Mouse (Mus musculus) MEL (cell line): Measurements from ENCODE around the gene Trappc10.

Experiments
- CHD1 ChIP-seq: IDR thresholded peaks from 2 replicates; pipeline ENCODE4 v1.6.1; 2012; ENCODE audit warnings: low read depth, mild to moderate bottlenecking, inconsistent platforms, low read length, improper control_type of control experiment
- CHD2 ChIP-seq: IDR thresholded peaks from 2 replicates; pipeline ENCODE4 v1.6.1; 2011; ENCODE audit warnings: low read length, improper control_type of control experiment
- CTCF ChIP-seq, 3 experiments: IDR thresholded peaks in 2 of 3; conservative IDR thresholded peaks in 1 of 3; 2 replicates each; pipeline ENCODE4 v1.5.1; 2011 to 2012; ENCODE audit warnings: low read length in 3 of 3, low read depth in 2 of 3, mild to moderate bottlenecking in 2 of 3, improper control_type of control experiment in 1 of 3, inconsistent platforms in 1 of 3, mixed read lengths in 1 of 3, moderate library complexity in 1 of 3; ENCODE audit not compliant: control insufficient read depth in 1 of 3, insufficient read depth in 1 of 3, poor library complexity in 1 of 3, severe bottlenecking in 1 of 3
- E2F4 ChIP-seq: IDR thresholded peaks from 2 replicates; pipeline ENCODE4 v1.6.1; 2011; ENCODE audit warnings: low read depth, low read length, improper control_type of control experiment, borderline replicate concordance
- GATA1 ChIP-seq: IDR thresholded peaks from 2 replicates; pipeline ENCODE4 v1.6.1; 2011; ENCODE audit warnings: low read depth, low read length, improper control_type of control experiment
- KAT2A ChIP-seq: conservative IDR thresholded peaks from 2 replicates; pipeline ENCODE4 v1.6.1; 2012; ENCODE audit warnings: low read depth, low read length, improper control_type of control experiment, inconsistent platforms
- NELFE ChIP-seq: IDR thresholded peaks from 2 replicates; pipeline ENCODE4 v1.6.1; 2011; ENCODE audit warnings: low read depth, low read length, improper control_type of control experiment
- POLR2A ChIP-seq, 2 experiments: IDR thresholded peaks; 2 replicates each; pipeline ENCODE4 v1.6.1; 2011 to 2012; ENCODE audit warnings: low read length in 2 of 2, mild to moderate bottlenecking in 2 of 2, control low read depth in 1 of 2, improper control_type of control experiment in 1 of 2, low read depth in 1 of 2, moderate library complexity in 1 of 2; ENCODE audit not compliant: control insufficient read depth in 1 of 2, insufficient read depth in 1 of 2, poor library complexity in 1 of 2
- POLR2AphosphoS2 ChIP-seq: IDR thresholded peaks from 2 replicates; pipeline ENCODE4 v1.6.1; 2011; ENCODE audit warnings: low read length, improper control_type of control experiment
- USF1 ChIP-seq: IDR thresholded peaks from 2 replicates; pipeline ENCODE4 v1.6.1; 2014; ENCODE audit warnings: low read depth, mild to moderate bottlenecking, inconsistent platforms, low read length, improper control_type of control experiment, moderate library complexity
- ZNF384 ChIP-seq: IDR thresholded peaks from 2 replicates; pipeline ENCODE4 v1.6.1; 2012; ENCODE audit warnings: low read depth, mild to moderate bottlenecking, inconsistent platforms, low read length, improper control_type of control experiment

- TF ChIP-seq POLR2A (IDR thresholded peaks at IDR 0.05; ENCODE audit: control insufficient read depth in 1 of 2, insufficient read depth in 1 of 2, low read depth in 1 of 2, low read length in 2 of 2, poor library complexity in 1 of 2) (no peak), CHD2 (no peak), POLR2AphosphoS2 (no peak), ZNF384 (no peak), GATA1 (no peak), USF1 (no peak), E2F4 (no peak), CTCF (IDR thresholded peaks at IDR 0.05 in 2 of 3, conservative IDR thresholded peaks at IDR 0.05 in 1 of 3; ENCODE audit: control insufficient read depth in 1 of 3, insufficient read depth in 1 of 3, low read depth in 2 of 3, low read length in 3 of 3, poor library complexity in 1 of 3, severe bottlenecking in 1 of 3) (no peak), CHD1 (no peak), NELFE (no peak), KAT2A (no peak)
These were observed 43.3 kb downstream of the Trappc10 start for GRCm38 (mm10) chr10:78201182-78201581.
